Mouse (Mus musculus) kidney, embryonic 14.5 days (tissue): ENCODE data around the gene Cdc45. TPM values are rescaled to one million over a fixed set of nuclear protein-coding genes. Genes with fewer than 3 reads are reported as not detected.

Experiments
- polyA plus RNA-seq: library from polyadenylated mRNA; unstranded; fragments of >200 nt; fragmentation: Nextera tagmentation; extraction: Ambion mirVana; gene quantifications from 2 replicates; pipeline ENCODE4 v1.2.1, GENCODE M21; 2014

Gene Cdc45
- polyA plus RNA-seq, 1 experiment from 2014 or later, result 63.0 TPM

Other genes starting within 250 kb of the Cdc45 start
- gene Tbx1, start 221.3 kb downstream of the Cdc45 start, polyA plus RNA-seq, result 0.61 and 0.63 TPM in 2 replicates
- gene Gp1bb, start 189.6 kb downstream of the Cdc45 start, polyA plus RNA-seq, result 1.1 and 1.6 TPM in 2 replicates
- gene Gm49601, start 185.6 kb downstream of the Cdc45 start, polyA plus RNA-seq, result 1.2 and 1.7 TPM in 2 replicates
- 12.2 and 14.2 TPM in 2 replicates for gene Sept5, start 182.0 kb downstream of the Cdc45 start, polyA plus RNA-seq
- 64.0 and 87.0 TPM in 2 replicates for gene Cldn5, start 35.1 kb downstream of the Cdc45 start, polyA plus RNA-seq
- gene Ufd1, start 208 bp downstream of the Cdc45 start, polyA plus RNA-seq, result 65.7 and 83.8 TPM in 2 replicates
- gene 2510002D24Rik, start 24.6 kb upstream of the Cdc45 start, polyA plus RNA-seq, result 36.2 and 40.1 TPM in 2 replicates
- gene Gm28539, start 24.6 kb upstream of the Cdc45 start, polyA plus RNA-seq, result not detected in 2 replicates
- gene Mrpl40, start 64.9 kb upstream of the Cdc45 start, polyA plus RNA-seq, result 97.3 and 99.0 TPM in 2 replicates
- 14.6 and 20.8 TPM in 2 replicates for gene Hira, start 65.0 kb upstream of the Cdc45 start, polyA plus RNA-seq